Mouse (Mus musculus): ENCODE results near the gene Adck1.

The Adck1 gene

GRCm38 (mm10) chr12:88476702-88477101, 116.3 kb downstream of the Adck1 start:
- DNase-seq, result no peak

GRCm38 (mm10) chr12:88481657-88482056, 121.3 kb downstream of the Adck1 start:
- DNase-seq, result no peak

- DNase-seq, result no peak
Measured at GRCm38 (mm10) chr12:88490881-88491280, 130.5 kb downstream of the Adck1 start.

Measured in liver (tissue).